Mouse (Mus musculus): Measurements from ENCODE around the gene Pex13. TPM values are rescaled to one million over a fixed set of nuclear protein-coding genes. Genes with fewer than 3 reads are reported as not detected.
A peak's percentile ranks its signal among the peaks of the same experiment; 100 is the strongest.

Gene Pex13
- polyA plus RNA-seq (2015; fragmentation: Nextera tagmentation; extraction: Ambion mirVana), result 24.5 and 29.8 TPM in 2 replicates

GRCm38 (mm10) chr11:23665798-23666501 lies at the start of gene Pex13:
TSS of gene Pex13 (minus strand) at chr11:23665959.
- Histone ChIP-seq H3K4me3 (ENCODE audit: low read length) (peak within 1 kb of the TSS; percentile 69), H3K27ac (ENCODE audit: low read length) (peak within 1 kb of the TSS; percentile 95), H3K9me3 (ENCODE audit: low read length) (no peaks in the 10 kb centered on the region), H3K27me3 (ENCODE audit: insufficient read depth, low read length) (no peaks in the 10 kb centered on the region), H3K4me2 (replicated peaks; ENCODE audit: low read depth, low read length) (peak within 1 kb of the TSS; percentile 74), H3K36me3 (ENCODE audit: insufficient read depth, low read length) (0 out of 2 replicates have a peak, but pooled peaks cover 4% of the 10 kb centered on the region), H3K4me1 (ENCODE audit: insufficient read depth, low read length) (peaks cover 12% of the 10 kb centered on the region), H3K9ac (replicated peaks; ENCODE audit: low read length) (peak within 1 kb of the TSS; percentile 85)
- 0% methylated on average over 47 of the region's 49 CpGs for WGBS
- ATAC-seq (ENCODE audit: low FRiP score, low TSS enrichment), result peak; percentile 99

GRCm38 (mm10) chr11:23712299-23712698 lies 46.5 kb upstream of the Pex13 start:
- no peaks in the 10 kb centered on the region for H3K4me1 ChIP-seq (ENCODE audit: insufficient read depth, low read length)

DNA sequence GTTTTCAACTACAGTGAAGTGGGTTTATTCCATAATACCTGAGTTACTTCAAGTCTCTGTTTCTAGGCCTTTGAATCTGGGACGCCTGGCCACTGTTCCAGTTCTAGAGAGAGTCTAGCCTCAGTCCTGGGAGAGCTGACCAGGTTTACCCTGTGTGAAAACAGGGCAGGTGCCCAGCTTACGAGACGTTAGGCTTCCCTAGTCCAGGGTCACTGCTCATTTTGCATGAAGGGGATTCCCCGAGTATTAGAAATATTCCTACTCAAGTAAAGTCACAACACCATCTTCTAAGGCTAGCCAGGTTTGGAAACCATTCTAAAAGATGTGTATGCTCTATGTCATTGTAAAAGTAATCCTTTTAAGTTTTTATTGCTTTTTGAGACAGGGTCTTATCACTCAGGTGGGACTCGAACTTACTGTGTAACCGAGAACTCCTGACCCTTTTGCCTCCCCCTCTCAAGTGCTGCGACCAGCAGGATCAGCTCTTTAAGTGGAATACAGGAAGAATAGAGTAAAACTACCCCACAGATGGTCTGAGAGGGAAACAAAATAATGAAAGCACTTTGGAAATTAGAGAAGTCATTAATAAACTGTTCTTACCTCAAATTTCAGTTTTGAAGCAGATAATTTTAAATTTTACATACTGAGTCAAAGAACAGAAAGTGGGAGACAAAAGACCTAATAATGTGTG lies 39.0 kb upstream of the Pex13 start:
- Histone ChIP-seq H3K4me2 (replicated peaks; ENCODE audit: low read depth, low read length) (no peak overlapping the region), H3K27me3 (ENCODE audit: insufficient read depth, low read length) (no peaks in the 10 kb centered on the region), H3K9me3 (ENCODE audit: low read length) (no peaks in the 10 kb centered on the region), H3K4me1 (ENCODE audit: insufficient read depth, low read length) (no peaks in the 10 kb centered on the region), H3K27ac (ENCODE audit: low read length) (no peak overlapping the region), H3K9ac (replicated peaks; ENCODE audit: low read length) (no peak overlapping the region), H3K36me3 (ENCODE audit: insufficient read depth, low read length) (peaks cover 36% of the 10 kb centered on the region), H3K4me3 (ENCODE audit: low read length) (no peak overlapping the region)
- WGBS, result 85% methylated on average over 7 of the region's 7 CpGs
- ATAC-seq (ENCODE audit: low FRiP score, low TSS enrichment), result no peak

More at GRCm38 (mm10) chr11:23712299-23712698, 46.5 kb upstream of the Pex13 start:
- Histone ChIP-seq H3K9ac (replicated peaks; ENCODE audit: low read length) (no peak overlapping the region), H3K27ac (ENCODE audit: low read length) (no peak overlapping the region), H3K4me3 (ENCODE audit: low read length) (no peak overlapping the region), H3K27me3 (ENCODE audit: insufficient read depth, low read length) (no peaks in the 10 kb centered on the region), H3K9me3 (ENCODE audit: low read length) (no peaks in the 10 kb centered on the region), H3K4me2 (replicated peaks; ENCODE audit: low read depth, low read length) (no peak overlapping the region), H3K36me3 (ENCODE audit: insufficient read depth, low read length) (peaks cover 51% of the 10 kb centered on the region)
- 92% methylated on average over 3 of the region's 3 CpGs for WGBS
- no peak for ATAC-seq (ENCODE audit: low FRiP score, low TSS enrichment)

DNA sequence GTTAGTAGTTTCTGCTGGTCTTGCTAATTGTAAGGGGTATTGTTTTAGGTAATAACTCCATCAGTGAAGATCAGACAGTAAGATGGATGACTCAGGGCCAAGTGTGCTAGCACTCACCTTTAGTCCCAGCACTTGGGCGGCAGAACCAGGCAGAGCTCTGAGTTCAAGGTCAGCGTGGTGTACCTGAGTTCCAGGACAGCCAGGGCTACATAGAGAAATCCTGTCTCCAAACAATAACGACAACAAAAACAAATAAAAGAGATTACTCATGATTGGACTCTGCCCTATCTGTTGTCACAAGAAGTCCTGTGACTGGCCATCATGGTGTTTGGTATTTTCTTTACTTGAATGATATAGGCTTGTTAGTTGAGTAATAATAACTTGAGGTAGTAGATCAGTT lies 36.1 kb upstream of the Pex13 start:
- Histone ChIP-seq H3K4me3 (ENCODE audit: low read length) (no peak overlapping the region), H3K27ac (ENCODE audit: low read length) (no peak overlapping the region), H3K9ac (replicated peaks; ENCODE audit: low read length) (no peak overlapping the region), H3K27me3 (ENCODE audit: insufficient read depth, low read length) (no peaks in the 10 kb centered on the region), H3K4me1 (ENCODE audit: insufficient read depth, low read length) (no peaks in the 10 kb centered on the region), H3K9me3 (ENCODE audit: low read length) (no peaks in the 10 kb centered on the region), H3K36me3 (ENCODE audit: insufficient read depth, low read length) (peaks cover 25% of the 10 kb centered on the region; the same call in 1 of the 2 replicates), H3K4me2 (replicated peaks; ENCODE audit: low read depth, low read length) (no peak overlapping the region)
- ATAC-seq (ENCODE audit: low FRiP score, low TSS enrichment), result no peak
- WGBS, result 95% methylated on average over 3 of the region's 3 CpGs

DNA sequence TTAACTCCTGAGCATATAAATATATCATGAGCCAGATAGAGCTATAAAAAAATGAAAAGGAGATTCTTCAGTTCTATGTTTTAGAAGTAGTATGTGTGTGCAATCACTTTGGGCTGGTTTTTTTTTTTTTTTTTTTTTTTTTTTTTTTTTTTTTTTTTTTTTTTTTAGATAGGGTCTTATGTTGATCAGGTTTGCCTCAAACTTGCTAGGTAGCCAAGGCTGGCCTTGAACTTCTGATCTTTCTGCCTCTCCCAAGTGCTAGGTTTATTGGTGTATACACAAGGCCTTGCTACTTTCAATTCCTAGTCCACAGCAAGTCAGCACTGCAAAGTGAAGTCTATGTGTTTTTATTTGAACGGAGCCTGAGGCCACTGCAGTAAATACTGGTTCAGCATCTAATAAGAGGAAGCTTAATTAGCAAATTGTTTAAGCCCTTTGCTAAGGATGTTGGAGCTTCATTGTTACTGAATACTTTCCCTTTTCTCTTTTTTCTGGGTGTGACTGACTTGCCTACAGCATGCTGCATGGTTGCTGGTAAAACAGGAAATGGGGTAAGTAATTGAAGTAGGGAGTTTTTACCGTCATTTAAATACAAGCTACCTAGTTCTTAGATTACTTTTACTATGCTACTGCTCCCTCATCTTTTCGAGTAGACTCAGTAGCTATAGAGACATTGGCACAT lies 33.8 kb upstream of the Pex13 start:
- H3K4me3 ChIP-seq (ENCODE audit: low read length), result no peak overlapping the region
- H3K36me3 ChIP-seq (ENCODE audit: insufficient read depth, low read length), result peaks cover 18% of the 10 kb centered on the region; the same call in 1 of the 2 replicates
- H3K27me3 ChIP-seq (ENCODE audit: insufficient read depth, low read length), result no peaks in the 10 kb centered on the region
- no peak overlapping the region for H3K4me2 ChIP-seq (replicated peaks; ENCODE audit: low read depth, low read length)
- no peak for ATAC-seq (ENCODE audit: low FRiP score, low TSS enrichment)
- no peaks in the 10 kb centered on the region for H3K9me3 ChIP-seq (ENCODE audit: low read length)
- H3K27ac ChIP-seq (ENCODE audit: low read length), result no peak overlapping the region
- 66% methylated on average over 3 of the region's 3 CpGs for WGBS
- no peaks in the 10 kb centered on the region for H3K4me1 ChIP-seq (ENCODE audit: insufficient read depth, low read length)
- H3K9ac ChIP-seq (replicated peaks; ENCODE audit: low read length), result no peak overlapping the region

GRCm38 (mm10) chr11:23698526-23698925 lies 32.8 kb upstream of the Pex13 start:
- Histone ChIP-seq H3K9me3 (ENCODE audit: low read length) (no peaks in the 10 kb centered on the region), H3K4me1 (ENCODE audit: insufficient read depth, low read length) (no peaks in the 10 kb centered on the region), H3K27me3 (ENCODE audit: insufficient read depth, low read length) (no peaks in the 10 kb centered on the region), H3K27ac (ENCODE audit: low read length) (no peak overlapping the region), H3K36me3 (ENCODE audit: insufficient read depth, low read length) (peaks cover 14% of the 10 kb centered on the region; the same call in 1 of the 2 replicates), H3K9ac (replicated peaks; ENCODE audit: low read length) (no peak overlapping the region), H3K4me2 (replicated peaks; ENCODE audit: low read depth, low read length) (no peak overlapping the region), H3K4me3 (ENCODE audit: low read length) (no peak overlapping the region)
- 84% methylated on average over 2 of the region's 2 CpGs for WGBS
- no peak for ATAC-seq (ENCODE audit: low FRiP score, low TSS enrichment)

GRCm38 (mm10) chr11:23695847-23696246 lies 30.1 kb upstream of the Pex13 start:
- Histone ChIP-seq H3K4me3 (ENCODE audit: low read length) (no peak overlapping the region), H3K27me3 (ENCODE audit: insufficient read depth, low read length) (no peaks in the 10 kb centered on the region), H3K36me3 (ENCODE audit: insufficient read depth, low read length) (peaks cover 8% of the 10 kb centered on the region; the same call in 1 of the 2 replicates), H3K9me3 (ENCODE audit: low read length) (no peaks in the 10 kb centered on the region), H3K4me1 (ENCODE audit: insufficient read depth, low read length) (no peaks in the 10 kb centered on the region), H3K4me2 (replicated peaks; ENCODE audit: low read depth, low read length) (no peak overlapping the region), H3K27ac (ENCODE audit: low read length) (no peak overlapping the region), H3K9ac (replicated peaks; ENCODE audit: low read length) (no peak overlapping the region)
- no peak for ATAC-seq (ENCODE audit: low FRiP score, low TSS enrichment)

DNA sequence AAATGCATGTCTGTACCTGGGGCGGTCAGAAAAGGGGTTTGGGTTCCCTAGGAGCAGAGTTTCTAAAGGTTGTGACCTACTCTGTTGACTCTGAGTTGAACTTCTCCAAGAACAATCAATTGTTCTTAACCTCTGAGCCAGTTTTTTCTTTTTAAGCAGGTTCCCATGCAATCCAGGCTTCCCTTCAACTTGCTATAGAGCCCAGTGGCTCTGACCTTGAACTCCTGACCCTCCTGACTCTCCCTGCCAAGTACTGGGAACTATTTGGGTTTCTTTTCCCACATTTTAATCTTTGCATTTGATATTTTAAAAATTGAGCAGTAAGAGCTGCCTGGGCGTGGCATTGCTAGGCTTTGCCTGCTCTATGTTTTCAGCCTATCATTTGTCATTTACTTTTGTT lies 27.5 kb upstream of the Pex13 start:
- H3K4me1 ChIP-seq (ENCODE audit: insufficient read depth, low read length), result no peaks in the 10 kb centered on the region
- peaks cover 4% of the 10 kb centered on the region; the same call in 1 of the 2 replicates for H3K36me3 ChIP-seq (ENCODE audit: insufficient read depth, low read length)
- WGBS, result 91% methylated on average over 2 of the region's 2 CpGs
- H3K9ac ChIP-seq (replicated peaks; ENCODE audit: low read length), result no peak overlapping the region
- no peak overlapping the region for H3K4me3 ChIP-seq (ENCODE audit: low read length)
- no peaks in the 10 kb centered on the region for H3K27me3 ChIP-seq (ENCODE audit: insufficient read depth, low read length)
- ATAC-seq (ENCODE audit: low FRiP score, low TSS enrichment), result no peak
- no peak overlapping the region for H3K27ac ChIP-seq (ENCODE audit: low read length)
- H3K9me3 ChIP-seq (ENCODE audit: low read length), result no peaks in the 10 kb centered on the region
- H3K4me2 ChIP-seq (replicated peaks; ENCODE audit: low read depth, low read length), result no peak overlapping the region

DNA sequence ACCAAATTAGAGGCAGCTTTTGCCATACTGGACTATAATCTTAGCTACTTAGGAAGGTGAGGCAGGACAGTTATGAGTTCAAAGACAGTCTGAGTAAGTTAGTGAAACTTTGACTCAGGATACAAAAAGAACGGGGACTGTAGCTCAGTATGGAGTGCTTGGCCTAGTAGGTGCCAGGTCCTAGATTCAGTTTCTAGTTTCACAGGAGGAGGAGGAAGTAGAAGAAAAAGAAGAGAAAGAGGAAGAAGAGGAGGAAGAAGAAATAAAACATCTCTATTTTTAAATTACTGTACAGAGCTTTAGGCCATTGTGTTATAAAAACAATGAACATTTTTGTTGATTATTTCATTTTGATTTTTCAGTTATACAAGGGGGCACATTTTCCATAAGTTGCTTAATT lies 22.3 kb upstream of the Pex13 start:
- no peak overlapping the region for H3K27ac ChIP-seq (ENCODE audit: low read length)
- ATAC-seq (ENCODE audit: low FRiP score, low TSS enrichment), result no peak
- H3K4me1 ChIP-seq (ENCODE audit: insufficient read depth, low read length), result no peaks in the 10 kb centered on the region
- H3K27me3 ChIP-seq (ENCODE audit: insufficient read depth, low read length), result no peaks in the 10 kb centered on the region
- peaks cover 7% of the 10 kb centered on the region for H3K36me3 ChIP-seq (ENCODE audit: insufficient read depth, low read length)
- no peak overlapping the region for H3K4me3 ChIP-seq (ENCODE audit: low read length)
- no peak overlapping the region for H3K4me2 ChIP-seq (replicated peaks; ENCODE audit: low read depth, low read length)
- WGBS, result 92% methylated on average over 1 of the region's 1 CpGs
- H3K9ac ChIP-seq (replicated peaks; ENCODE audit: low read length), result no peak overlapping the region
- H3K9me3 ChIP-seq (ENCODE audit: low read length), result no peaks in the 10 kb centered on the region
